Mouse (Mus musculus): ENCODE results near the gene Rptor.

The Rptor gene

GRCm38 (mm10) chr11:119687966-119688365 is 85.3 kb downstream of the Rptor start:
- no peak for DNase-seq (ENCODE audit: extremely low spot score)

GRCm38 (mm10) chr11:119689936-119690335 is 87.2 kb downstream of the Rptor start:
- no peak for DNase-seq (ENCODE audit: extremely low spot score)

GRCm38 (mm10) chr11:119692196-119692910 is 89.6 kb downstream of the Rptor start:
- no peak for DNase-seq (ENCODE audit: extremely low spot score)

- DNase-seq (ENCODE audit: extremely low spot score) = no peak
These were observed 90.2 kb downstream of the Rptor start for GRCm38 (mm10) chr11:119692911-119693261.

GRCm38 (mm10) chr11:119694146-119694860 is 91.6 kb downstream of the Rptor start:
- DNase-seq (ENCODE audit: extremely low spot score) = no peak

GRCm38 (mm10) chr11:119696401-119696800 is 93.7 kb downstream of the Rptor start:
- DNase-seq (ENCODE audit: extremely low spot score) = no peak

- no peak for DNase-seq (ENCODE audit: extremely low spot score)
These were observed 102.8 kb downstream of the Rptor start for GRCm38 (mm10) chr11:119705381-119706066.

GRCm38 (mm10) chr11:119707259-119707658 is 104.6 kb downstream of the Rptor start:
- no peak for DNase-seq (ENCODE audit: extremely low spot score)

- DNase-seq (ENCODE audit: extremely low spot score) = no peak
These were observed 106.5 kb downstream of the Rptor start for GRCm38 (mm10) chr11:119709239-119709638.

- DNase-seq (ENCODE audit: extremely low spot score) = no peak
These were observed 107.6 kb downstream of the Rptor start for GRCm38 (mm10) chr11:119710338-119710737.

- no peak for DNase-seq (ENCODE audit: extremely low spot score)
These were observed 108.1 kb downstream of the Rptor start for GRCm38 (mm10) chr11:119710822-119711221.

- DNase-seq (ENCODE audit: extremely low spot score) = no peak
These were observed 112.7 kb downstream of the Rptor start for GRCm38 (mm10) chr11:119715437-119715836.

GRCm38 (mm10) chr11:119715841-119716596 is 113.3 kb downstream of the Rptor start:
- DNase-seq (ENCODE audit: extremely low spot score) = no peak

- no peak for DNase-seq (ENCODE audit: extremely low spot score)
These were observed 115.4 kb downstream of the Rptor start for GRCm38 (mm10) chr11:119718115-119718514.

GRCm38 (mm10) chr11:119720101-119721048 is 117.7 kb downstream of the Rptor start:
- no peak for DNase-seq (ENCODE audit: extremely low spot score)

GRCm38 (mm10) chr11:119724709-119725108 is 122.0 kb downstream of the Rptor start:
- no peak for DNase-seq (ENCODE audit: extremely low spot score)

GRCm38 (mm10) chr11:119731382-119731781 is 128.7 kb downstream of the Rptor start:
- DNase-seq (ENCODE audit: extremely low spot score) = no peak

- no peak for DNase-seq (ENCODE audit: extremely low spot score)
These were observed 129.7 kb downstream of the Rptor start for GRCm38 (mm10) chr11:119732362-119732761.

- DNase-seq (ENCODE audit: extremely low spot score) = no peak
These were observed 130.4 kb downstream of the Rptor start for GRCm38 (mm10) chr11:119732961-119733656.

GRCm38 (mm10) chr11:119733657-119733990 is 130.9 kb downstream of the Rptor start:
- no peak for DNase-seq (ENCODE audit: extremely low spot score)

All from embryo, embryonic 9.5 days (tissue).